Mouse (Mus musculus) bone marrow macrophage, adult 2 months (primary cell): ENCODE results near the gene Sars2. TPM values are rescaled to one million over a fixed set of nuclear protein-coding genes. Genes with fewer than 3 reads are reported as not detected.

Experiments used
- H3K27ac ChIP-seq: 2 replicates; pipeline ENCODE4 v1.5.1; 2012; ENCODE audit warnings: low read depth, low read length; ENCODE audit not compliant: insufficient read depth
- H3K4me1 ChIP-seq: 2 replicates; pipeline ENCODE4 v1.6.1; 2012; ENCODE audit warnings: low read length; ENCODE audit not compliant: control insufficient read depth, insufficient read depth
- H3K4me3 ChIP-seq: 2 replicates; pipeline ENCODE4 v1.5.1; 2012; ENCODE audit warnings: mild to moderate bottlenecking, low read length, moderate library complexity; ENCODE audit not compliant: insufficient read depth
- CTCF ChIP-seq: IDR thresholded peaks from 2 replicates; pipeline ENCODE4 v1.5.1; 2012; ENCODE audit warnings: low read depth, mild to moderate bottlenecking, low read length, moderate library complexity
- POLR2A ChIP-seq: IDR thresholded peaks from 2 replicates; pipeline ENCODE4 v1.6.1; 2012; ENCODE audit warnings: mild to moderate bottlenecking, low read depth, low read length, borderline replicate concordance
- polyA plus RNA-seq: library from polyadenylated mRNA; stranded (reverse); fragments of >200 nt; gene quantifications from 2 replicates; pipeline ENCODE4 v1.2.4, GENCODE M21; 2012; ENCODE audit not compliant: missing spikeins, insufficient read depth, insufficient read length

Gene Sars2
- polyA plus RNA-seq, 1 experiment = 8.2 TPM

DNA sequence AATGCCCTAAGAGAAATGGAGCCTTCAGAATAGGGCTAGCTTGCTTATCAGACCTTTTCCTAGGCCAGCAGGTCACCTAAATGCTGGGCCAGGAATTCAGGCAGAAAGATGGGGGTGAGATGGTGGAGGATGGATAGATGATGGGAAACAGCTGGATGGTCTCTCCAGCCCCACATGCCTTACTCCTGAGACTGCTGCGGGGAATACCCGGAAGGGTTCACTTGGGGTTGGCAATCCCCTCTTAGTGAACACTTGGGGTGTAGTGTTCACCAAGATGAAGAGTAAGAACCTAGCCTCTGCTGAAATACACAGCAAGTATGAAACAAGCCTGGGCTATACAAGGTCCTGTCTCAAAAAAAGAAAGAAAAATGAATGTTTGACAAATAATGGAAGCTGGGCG is 47.4 kb downstream of the Sars2 start:
- Histone ChIP-seq H3K4me1 (peaks cover 10% of the 10 kb centered on the region), H3K27ac (no peak overlapping the region), H3K4me3 (no peak overlapping the region)
- TF ChIP-seq CTCF = no peak
- no peak for TF ChIP-seq POLR2A

GRCm38 (mm10) chr7:28790066-28790806 is 48.4 kb downstream of the Sars2 start:
- TF ChIP-seq POLR2A (no peak), CTCF (no peak)
- no peak overlapping the region for H3K4me3 ChIP-seq
- H3K4me1 ChIP-seq = peaks cover 13% of the 10 kb centered on the region
- no peak overlapping the region for H3K27ac ChIP-seq

- TF ChIP-seq POLR2A (no peak), CTCF (no peak)
- Histone ChIP-seq H3K27ac (no peak overlapping the region), H3K4me1 (peaks cover 16% of the 10 kb centered on the region)
Observed at GRCm38 (mm10) chr7:28791706-28792105, 49.9 kb downstream of the Sars2 start.

DNA sequence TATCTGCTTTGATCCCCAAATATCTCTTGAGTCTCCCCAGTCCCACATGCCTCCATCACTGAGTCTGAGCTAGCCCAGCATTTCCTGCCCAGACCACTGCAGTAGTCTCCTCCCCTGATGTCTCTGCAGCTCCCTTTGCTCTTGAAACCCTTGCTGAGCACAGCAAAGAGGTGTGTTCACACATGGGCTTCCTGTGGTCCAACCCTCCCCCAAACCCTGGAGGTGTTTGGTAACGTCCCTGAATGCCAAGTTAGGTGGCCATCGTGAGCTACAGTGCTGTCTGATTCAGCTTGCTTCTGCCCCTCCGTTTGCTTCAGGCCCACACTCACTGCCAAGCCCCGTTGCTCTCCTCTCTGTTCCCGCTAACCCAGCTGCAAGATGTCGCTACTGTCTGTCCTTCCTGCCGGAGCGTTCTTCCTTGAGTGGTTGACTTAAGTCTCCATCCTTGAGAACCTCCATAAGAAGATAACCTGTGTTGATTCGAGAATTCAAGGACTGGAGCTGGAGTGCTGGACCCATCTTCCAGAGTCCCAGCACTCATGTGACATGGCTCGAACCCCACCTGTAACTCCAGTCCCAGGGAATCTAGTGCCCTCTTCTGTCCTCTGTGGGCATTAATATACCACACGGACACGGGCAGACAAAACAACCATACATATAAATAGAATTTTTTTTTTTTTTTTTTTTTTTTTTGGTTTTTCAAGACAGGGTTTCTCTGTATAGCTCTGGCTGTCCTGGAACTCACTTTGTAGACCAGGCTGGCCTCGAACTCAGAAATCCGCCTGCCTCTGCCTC is 50.8 kb downstream of the Sars2 start:
- TF ChIP-seq CTCF (no peak), POLR2A (no peak)
- Histone ChIP-seq H3K4me1 (peaks cover 18% of the 10 kb centered on the region), H3K4me3 (no peak overlapping the region), H3K27ac (no peak overlapping the region)

More at GRCm38 (mm10) chr7:28791706-28792105, 49.9 kb downstream of the Sars2 start:
- H3K4me3 ChIP-seq = no peak overlapping the region

DNA sequence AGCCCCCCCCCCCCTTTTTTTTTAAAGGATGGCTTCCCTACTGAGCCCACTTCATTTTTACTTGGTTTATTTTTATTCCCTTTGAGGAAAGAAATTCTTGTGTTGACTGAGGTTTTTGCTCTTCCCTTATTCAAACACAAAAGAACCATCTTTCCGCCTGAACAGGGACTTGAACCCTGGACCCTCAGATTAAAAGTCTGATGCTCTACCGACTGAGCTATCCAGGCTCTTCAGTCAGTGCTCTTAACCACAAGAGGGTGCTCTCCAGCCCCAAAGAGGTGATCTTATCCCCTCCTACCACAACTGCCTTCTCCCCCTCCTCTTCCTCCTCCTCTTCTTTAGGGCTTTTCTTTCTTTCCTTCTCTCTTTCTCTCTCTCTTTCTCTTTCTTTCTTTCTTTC is 52.0 kb downstream of the Sars2 start:
- Histone ChIP-seq H3K4me3 (no peak overlapping the region), H3K27ac (no peak overlapping the region), H3K4me1 (peaks cover 13% of the 10 kb centered on the region)
- TF ChIP-seq POLR2A (no peak), CTCF (no peak)

GRCm38 (mm10) chr7:28794496-28794895 is 52.7 kb downstream of the Sars2 start:
- Histone ChIP-seq H3K4me3 (no peak overlapping the region), H3K27ac (no peak overlapping the region), H3K4me1 (peaks cover 10% of the 10 kb centered on the region)
- TF ChIP-seq POLR2A = no peak
- TF ChIP-seq CTCF = no peak

GRCm38 (mm10) chr7:28795832-28796231 is 54.0 kb downstream of the Sars2 start:
- peaks cover 10% of the 10 kb centered on the region for H3K4me1 ChIP-seq
- peak overlapping the region; percentile 75 for H3K4me3 ChIP-seq
- TF ChIP-seq CTCF (no peak), POLR2A (no peak)
- peak overlapping the region; percentile 87 for H3K27ac ChIP-seq

DNA sequence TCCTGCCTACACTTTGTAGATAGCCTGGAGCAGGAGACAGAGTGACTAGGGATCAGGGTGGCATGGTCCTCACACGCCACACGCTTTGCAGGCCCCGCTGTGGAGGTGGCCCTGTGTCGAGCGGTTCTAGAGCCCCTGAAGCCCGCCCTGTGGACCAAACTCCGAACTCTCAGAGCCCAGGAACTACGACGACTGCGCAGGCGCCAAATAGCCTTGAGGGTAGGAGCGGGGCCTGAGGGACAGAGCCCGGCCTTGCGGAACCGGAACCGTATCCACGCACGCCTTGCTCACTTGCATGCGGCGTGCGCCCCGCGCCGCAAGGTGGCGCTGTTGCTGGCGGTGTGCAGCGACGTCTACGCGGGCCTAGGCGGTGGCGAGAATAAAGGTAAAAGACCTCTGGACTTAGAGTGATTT is 54.8 kb downstream of the Sars2 start:
- TF ChIP-seq POLR2A (no peak), CTCF (peak; percentile 71)
- H3K27ac ChIP-seq = peak overlapping the region; percentile 87
- H3K4me1 ChIP-seq = peaks cover 11% of the 10 kb centered on the region
- H3K4me3 ChIP-seq = peak overlapping the region; percentile 75

DNA sequence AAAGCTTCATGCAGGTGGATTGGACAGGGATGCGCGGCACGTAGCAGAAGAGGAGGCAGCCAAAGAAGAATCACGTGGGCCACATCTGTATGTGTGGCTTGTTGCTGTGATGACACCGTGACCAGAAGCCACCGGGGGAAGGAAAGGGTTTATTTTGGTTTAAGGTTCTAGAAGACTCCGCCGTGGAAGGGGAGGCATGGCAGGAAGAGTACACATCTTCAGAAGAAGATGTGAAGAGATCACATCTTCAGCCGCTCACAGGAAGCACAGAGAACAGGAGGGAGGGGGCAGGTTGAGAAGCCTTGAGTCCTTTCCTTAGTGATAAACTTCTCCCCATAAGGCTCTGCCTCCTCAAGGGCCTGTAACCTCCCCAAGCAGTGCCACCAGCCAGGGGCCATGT is 58.2 kb downstream of the Sars2 start:
- TF ChIP-seq CTCF (no peak), POLR2A (no peak)
- Histone ChIP-seq H3K27ac (no peak overlapping the region), H3K4me1 (peaks cover 24% of the 10 kb centered on the region), H3K4me3 (no peak overlapping the region)

DNA sequence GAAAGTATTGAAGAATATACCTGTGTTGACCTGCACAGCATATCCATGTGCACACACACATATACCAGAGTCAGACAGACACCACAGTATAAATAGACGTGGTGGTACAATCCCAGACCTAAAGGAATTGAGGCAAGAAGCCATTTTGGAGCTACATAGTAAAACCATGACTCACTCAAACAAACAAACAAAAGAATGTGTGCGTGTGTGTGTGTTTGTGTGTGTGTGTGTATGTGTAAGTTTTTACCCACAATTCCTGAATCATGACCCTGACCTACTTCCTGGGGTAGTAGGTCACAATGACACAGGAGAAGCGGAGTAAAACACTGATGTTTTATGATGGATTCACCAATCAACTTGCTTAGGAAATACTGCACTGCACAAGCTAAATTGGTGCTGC is 59.7 kb downstream of the Sars2 start:
- H3K27ac ChIP-seq = no peak overlapping the region
- no peak for TF ChIP-seq CTCF
- TF ChIP-seq POLR2A = no peak
- no peak overlapping the region for H3K4me3 ChIP-seq
- peaks cover 20% of the 10 kb centered on the region for H3K4me1 ChIP-seq
